Mouse (Mus musculus) myocyte (in vitro differentiated cells): ENCODE data around the gene Ndufa10.

Source experiments
- CEBPB ChIP-seq: IDR thresholded peaks from 2 replicates; pipeline ENCODE4 v1.6.1; 2011; ENCODE audit warnings: mild to moderate bottlenecking, moderate library complexity; ENCODE audit not compliant: poor library complexity, insufficient read depth, severe bottlenecking
- E2F4 ChIP-seq: IDR thresholded peaks from one replicate; pipeline ENCODE4 v1.6.1; 2011; ENCODE audit warnings: mild to moderate bottlenecking, control low read depth, moderate library complexity; ENCODE audit not compliant: insufficient read depth
- MAX ChIP-seq: IDR thresholded peaks from one replicate; pipeline ENCODE4 v1.6.1; 2011; ENCODE audit warnings: low read depth, mild to moderate bottlenecking, control low read depth
- MYOD1 ChIP-seq, 3 experiments: IDR thresholded peaks; one replicate each; pipeline ENCODE4 v1.6.1; 2011; ENCODE audit warnings: control low read depth in 2 of 3, low read depth in 2 of 3, mild to moderate bottlenecking in 2 of 3, moderate library complexity in 1 of 3; ENCODE audit not compliant: insufficient read length in 2 of 3, control insufficient read depth in 1 of 3
- MYOG ChIP-seq, 3 experiments: IDR thresholded peaks; one replicate each; pipeline ENCODE4 v1.6.1; 2011; ENCODE audit warnings: control low read depth in 2 of 3, low read depth in 2 of 3, mild to moderate bottlenecking in 2 of 3; ENCODE audit not compliant: insufficient read length in 2 of 3, control insufficient read depth in 1 of 3, insufficient read depth in 1 of 3
- POLR2A ChIP-seq: IDR thresholded peaks from one replicate; pipeline ENCODE4 v1.6.1; 2011; ENCODE audit warnings: low read depth, mild to moderate bottlenecking, control low read depth, moderate library complexity; ENCODE audit not compliant: insufficient read length
- POLR2AphosphoS2 ChIP-seq: IDR thresholded peaks from one replicate; pipeline ENCODE4 v1.6.1; 2011; ENCODE audit warnings: low read depth, control low read depth; ENCODE audit not compliant: insufficient read length
- SRF ChIP-seq: IDR thresholded peaks from one replicate; pipeline ENCODE4 v1.6.1; 2011; ENCODE audit warnings: low read depth; ENCODE audit not compliant: control insufficient read depth, insufficient read length
- TCF3 ChIP-seq: IDR thresholded peaks from one replicate; pipeline ENCODE4 v1.6.1; 2011; ENCODE audit warnings: low read depth, control low read depth; ENCODE audit not compliant: insufficient read length
- USF1 ChIP-seq: IDR thresholded peaks from one replicate; pipeline ENCODE4 v1.6.1; 2011; ENCODE audit warnings: low read depth, mild to moderate bottlenecking, control low read depth, moderate library complexity

GRCm38 (mm10) chr1:92441453-92442063, 32.1 kb downstream of the Ndufa10 start:
- TF ChIP-seq POLR2A = no peak
- TF ChIP-seq MAX = no peak
- TF ChIP-seq CEBPB = no peak
- no peak for TF ChIP-seq MYOG (IDR thresholded peaks at IDR 0.05; ENCODE audit: control insufficient read depth in 1 of 3, insufficient read depth in 1 of 3, insufficient read length in 2 of 3, low read depth in 2 of 3)
- no peak for TF ChIP-seq USF1
- TF ChIP-seq POLR2AphosphoS2 = no peak
- no peak for TF ChIP-seq SRF
- TF ChIP-seq TCF3 = no peak
- TF ChIP-seq E2F4 = no peak
- TF ChIP-seq MYOD1 (IDR thresholded peaks at IDR 0.05; ENCODE audit: control insufficient read depth in 1 of 3, insufficient read length in 2 of 3, low read depth in 2 of 3) = no peak
